Mouse (Mus musculus) forebrain, embryonic 11.5 days (tissue): ENCODE measurements around the gene Atad5. TPM values are rescaled to one million over a fixed set of nuclear protein-coding genes. Genes with fewer than 3 reads are reported as not detected.

ENCODE experiments used
- ATAC-seq: fragments of 200-750 bp; cut with Nextera tagmentation; replicated peaks from 2 replicates; pipeline ENCODE4 v1.8.0; 2017; ENCODE audit warnings: moderate TSS enrichment; ENCODE audit not compliant: low FRiP score
- DNase-seq: peaks from one replicate; pipeline ENCODE4 v3.0.0-alpha.2; 2017; ENCODE audit warnings: low spot score
- H3K27ac ChIP-seq: fragments of 300-500 bp; sonication (generic); 2 replicates; pipeline ENCODE4 v1.5.1; 2014; ENCODE audit warnings: low read depth, low read length
- H3K27me3 ChIP-seq: fragments of 300-500 bp; sonication (generic); 2 replicates; pipeline ENCODE4 v1.6.1; 2014; ENCODE audit warnings: mild to moderate bottlenecking, low read length, mixed read lengths; ENCODE audit not compliant: control insufficient read depth, insufficient read depth
- H3K36me3 ChIP-seq: fragments of 300-500 bp; sonication (generic); 2 replicates; pipeline ENCODE4 v1.6.1; 2014; ENCODE audit warnings: mild to moderate bottlenecking, low read length, moderate library complexity, mixed read lengths; ENCODE audit not compliant: control insufficient read depth, insufficient read depth
- H3K4me1 ChIP-seq: fragments of 300-500 bp; sonication (generic); replicated peaks from 2 replicates; pipeline ENCODE4 v1.6.1; 2014; ENCODE audit warnings: low read length, mixed read lengths; ENCODE audit not compliant: control insufficient read depth, insufficient read depth
- H3K4me2 ChIP-seq: fragments of 300-500 bp; sonication (generic); 2 replicates; pipeline ENCODE4 v1.6.1; 2014; ENCODE audit warnings: low read depth, mild to moderate bottlenecking, low read length, moderate library complexity, mixed read lengths; ENCODE audit not compliant: severe bottlenecking
- H3K4me3 ChIP-seq: fragments of 300-500 bp; sonication (generic); 2 replicates; pipeline ENCODE4 v1.5.1; 2014; ENCODE audit warnings: low read depth, low read length
- H3K9ac ChIP-seq: fragments of 300-500 bp; sonication (generic); 2 replicates; pipeline ENCODE4 v1.6.1; 2014; ENCODE audit warnings: low read length
- H3K9me3 ChIP-seq: fragments of 300-500 bp; sonication (generic); 2 replicates; pipeline ENCODE4 v1.6.1; 2016; ENCODE audit warnings: low read length, mixed read lengths; ENCODE audit not compliant: control insufficient read depth
- WGBS: fragments of 180-500 bp; shearing (Covaris S2); extraction: QIAGEN DNeasy Blood & Tissue Kit; methylation state at CpG from one replicate; pipeline ENCODE4 v1.1.7; 2014; 5-methylcytosine and 5-hydroxymethylcytosine counted together
- polyA plus RNA-seq: library from polyadenylated mRNA; unstranded; fragments of >200 nt; fragmentation: Nextera tagmentation; extraction: Ambion mirVana; gene quantifications from 2 replicates; pipeline ENCODE4 v1.2.1, GENCODE M21; 2014

Gene Atad5
- polyA plus RNA-seq, 1 experiment from 2014 or later: 25.7 TPM

DNA sequence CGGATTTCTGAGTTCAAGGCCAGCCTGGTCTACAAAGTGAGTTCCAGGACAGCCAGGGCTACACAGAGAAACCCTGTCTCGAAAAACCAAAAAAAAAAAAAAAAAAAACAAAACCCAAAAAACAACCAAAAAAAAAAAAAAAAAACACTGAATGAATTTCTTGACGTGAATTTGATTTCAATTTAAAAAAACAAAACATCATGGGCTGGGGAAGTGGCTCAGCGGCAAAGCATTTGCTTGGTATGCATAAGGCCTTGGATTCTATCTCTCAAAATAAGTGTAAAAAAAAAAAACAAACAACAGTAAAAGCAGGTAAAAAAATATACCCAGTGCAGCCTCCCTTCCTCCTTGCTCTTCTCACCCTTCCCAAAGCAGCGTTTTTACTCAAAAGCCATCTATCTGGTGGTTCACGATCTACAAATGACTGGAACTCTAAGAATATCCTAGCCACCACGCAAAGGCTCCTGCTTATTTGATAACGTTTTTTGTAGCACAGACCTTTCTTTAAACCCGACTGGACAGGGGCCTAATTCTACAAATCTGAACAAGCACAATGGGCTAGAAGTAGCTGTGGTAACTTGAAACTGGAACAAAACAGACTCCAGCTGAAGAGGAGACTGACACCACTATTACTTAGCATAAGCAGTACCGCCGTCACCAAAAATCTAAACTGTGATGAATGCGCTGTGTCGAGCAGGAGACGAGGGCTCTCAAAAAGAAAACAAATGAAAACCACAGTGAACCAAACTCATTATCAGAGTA lies 11.2 kb upstream of the Atad5 start:
- no peaks in the 10 kb centered on the region for H3K27me3 ChIP-seq
- no peaks in the 10 kb centered on the region for H3K36me3 ChIP-seq
- no peaks in the 10 kb centered on the region for H3K9me3 ChIP-seq
- no peak for DNase-seq
- H3K4me2 ChIP-seq: no peak overlapping the region
- no peak overlapping the region for H3K27ac ChIP-seq
- peaks cover 2% of the 10 kb centered on the region; the same call in 1 of the 2 replicates for H3K4me1 ChIP-seq
- ATAC-seq: no peak
- no peak overlapping the region for H3K4me3 ChIP-seq
- no peak overlapping the region for H3K9ac ChIP-seq
- WGBS: 77% methylated on average over 13 of the region's 14 CpGs

DNA sequence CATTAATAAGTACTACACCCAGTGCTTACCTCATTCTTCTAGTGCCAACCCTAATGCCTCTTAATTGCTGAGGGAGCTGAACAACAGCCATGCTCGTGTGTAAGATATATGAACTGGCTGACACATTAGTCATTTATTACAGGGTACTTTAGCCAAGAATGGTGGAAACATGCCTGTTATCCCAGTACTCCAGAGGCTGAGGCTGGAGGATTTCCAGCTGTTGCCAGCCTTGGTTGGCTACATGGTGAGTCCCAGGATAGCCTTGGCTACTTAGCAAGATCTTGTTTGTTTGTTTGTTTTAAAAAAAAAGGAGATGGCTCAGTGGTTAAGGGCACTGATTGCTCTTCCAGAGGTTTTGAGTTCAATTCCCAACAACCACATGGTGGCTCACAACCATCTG lies 10.4 kb upstream of the Atad5 start:
- no peaks in the 10 kb centered on the region for H3K9me3 ChIP-seq
- H3K4me1 ChIP-seq: peaks cover 2% of the 10 kb centered on the region; the same call in 1 of the 2 replicates
- H3K27me3 ChIP-seq: no peaks in the 10 kb centered on the region
- ATAC-seq: no peak
- no peak for DNase-seq
- no peak overlapping the region for H3K4me2 ChIP-seq
- 78% methylated on average over 1 of the region's 1 CpGs for WGBS
- no peaks in the 10 kb centered on the region for H3K36me3 ChIP-seq
- no peak overlapping the region for H3K4me3 ChIP-seq
- H3K9ac ChIP-seq: no peak overlapping the region
- no peak overlapping the region for H3K27ac ChIP-seq

DNA sequence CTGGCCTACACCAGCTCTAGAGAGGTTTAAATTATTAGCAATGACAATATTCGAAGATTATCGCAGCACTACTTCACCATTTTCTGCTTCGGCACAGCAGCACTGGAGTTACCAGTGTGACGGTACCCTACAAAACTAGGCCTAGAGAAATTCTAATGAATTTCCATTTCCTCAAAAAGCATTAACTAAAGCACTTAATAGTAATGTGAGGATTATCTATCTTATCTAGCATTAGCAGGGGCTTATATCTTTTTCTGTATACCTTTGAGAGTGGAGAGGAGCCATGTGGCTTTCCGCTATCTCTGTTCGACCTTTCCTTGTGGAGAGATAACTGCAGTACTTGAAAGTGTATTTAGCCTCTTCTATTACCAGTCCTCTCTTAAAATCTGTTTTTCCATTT lies 9.4 kb upstream of the Atad5 start:
- Histone ChIP-seq H3K4me3 (peak overlapping the region; percentile 88), H3K27me3 (no peaks in the 10 kb centered on the region), H3K27ac (no peak overlapping the region), H3K36me3 (no peaks in the 10 kb centered on the region), H3K4me1 (peaks cover 2% of the 10 kb centered on the region; the same call in 1 of the 2 replicates), H3K9me3 (no peaks in the 10 kb centered on the region), H3K4me2 (peak overlapping the region; percentile 56), H3K9ac (peak overlapping the region; percentile 90)
- WGBS: 67% methylated on average over 6 of the region's 6 CpGs
- ATAC-seq (no peak), DNase-seq (no peak)

DNA sequence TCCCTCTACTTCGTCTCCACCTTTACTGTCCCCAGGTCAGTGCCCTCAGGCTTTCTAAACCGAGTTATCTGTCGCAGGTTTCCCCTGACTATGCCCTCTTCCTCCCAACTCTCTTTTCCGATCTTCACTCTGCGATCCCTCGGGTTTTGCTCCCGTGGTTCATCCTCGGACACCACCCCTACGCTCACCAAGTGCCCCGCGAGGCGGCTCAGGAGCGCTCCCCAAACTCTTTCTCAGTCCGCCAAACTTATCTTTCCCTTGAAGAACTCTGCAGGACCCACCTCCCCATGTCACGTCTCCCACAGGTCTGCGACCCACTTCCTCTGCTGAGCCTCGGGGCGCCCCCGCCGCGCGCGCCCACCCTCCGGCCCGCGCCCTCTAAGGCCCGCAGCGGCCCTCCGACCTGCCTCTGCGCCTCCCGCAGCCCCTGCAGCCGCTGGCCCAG lies 8.8 kb upstream of the Atad5 start:
- H3K9ac ChIP-seq: peak overlapping the region; percentile 90
- peak overlapping the region; percentile 88 for H3K4me3 ChIP-seq
- DNase-seq (no peak), ATAC-seq (no peak; the same call in none of the 2 replicates)
- H3K27ac ChIP-seq: peak overlapping the region; percentile 82
- H3K9me3 ChIP-seq: no peaks in the 10 kb centered on the region
- WGBS: under 1% methylated on average over 32 of the region's 32 CpGs
- peak overlapping the region; percentile 56 for H3K4me2 ChIP-seq
- H3K4me1 ChIP-seq: peaks cover 2% of the 10 kb centered on the region; the same call in 1 of the 2 replicates
- H3K27me3 ChIP-seq: no peaks in the 10 kb centered on the region
- no peaks in the 10 kb centered on the region for H3K36me3 ChIP-seq

DNA sequence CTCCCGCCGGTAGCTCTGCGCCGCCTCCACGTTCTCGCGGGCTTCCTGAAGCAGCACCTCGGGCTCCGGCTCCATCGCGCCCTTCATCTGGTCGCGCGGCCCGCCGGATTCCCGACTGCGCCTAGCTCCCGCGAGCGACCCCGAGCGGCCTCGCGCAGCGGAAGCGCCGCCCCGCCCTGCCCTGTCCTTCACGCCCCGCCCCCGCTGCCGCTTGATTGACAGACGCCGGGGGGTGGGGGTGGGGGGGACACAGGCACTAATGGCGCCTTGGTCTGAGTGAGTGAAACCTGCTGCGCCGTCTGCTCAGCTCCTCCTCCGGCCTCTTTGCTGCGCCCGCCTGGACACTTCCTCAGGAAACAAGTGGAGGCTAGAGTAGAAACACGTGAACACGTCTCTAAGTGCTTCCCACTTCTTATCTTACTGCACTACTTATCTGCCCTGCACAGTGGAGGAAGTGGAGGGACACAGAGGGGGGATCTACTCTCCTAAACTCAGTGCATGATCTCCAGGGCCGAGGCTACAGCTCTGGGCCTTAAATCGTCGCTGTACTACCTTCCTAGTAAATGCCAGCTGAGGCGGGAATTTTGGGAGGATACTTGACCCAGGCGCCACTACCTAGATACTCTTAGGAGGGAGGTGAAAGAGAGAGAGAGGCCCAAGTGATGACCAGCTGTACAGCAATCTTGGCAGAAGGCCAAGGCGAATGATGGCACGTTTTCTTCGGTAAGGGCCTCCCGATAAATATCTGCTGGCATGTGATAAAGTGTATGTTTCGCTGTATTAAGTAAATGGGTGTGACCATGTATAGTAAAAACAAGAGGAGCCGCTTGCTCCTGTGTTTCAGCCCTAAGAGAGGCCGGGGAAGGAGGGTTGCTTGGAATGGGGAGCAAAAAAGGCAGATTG lies 8.1 kb upstream of the Atad5 start, which contains the start of gene Crlf3:
Crlf3 (minus strand) TSS at position 166 of the 903 bp plus-strand sequence.
- ATAC-seq (peak; percentile 97), DNase-seq (peak; percentile 98)
- no peaks in the 10 kb centered on the region for H3K36me3 ChIP-seq
- H3K9ac ChIP-seq: peak within 1 kb of the TSS; percentile 90
- no peaks in the 10 kb centered on the region for H3K9me3 ChIP-seq
- H3K4me2 ChIP-seq: peak within 1 kb of the TSS; percentile 56
- H3K27ac ChIP-seq: peak within 1 kb of the TSS; percentile 82
- 9% methylated on average over 55 of the region's 55 CpGs for WGBS
- H3K4me3 ChIP-seq: peak within 1 kb of the TSS; percentile 88
- H3K4me1 ChIP-seq: peaks cover 2% of the 10 kb centered on the region; the same call in 1 of the 2 replicates
- no peaks in the 10 kb centered on the region for H3K27me3 ChIP-seq

DNA sequence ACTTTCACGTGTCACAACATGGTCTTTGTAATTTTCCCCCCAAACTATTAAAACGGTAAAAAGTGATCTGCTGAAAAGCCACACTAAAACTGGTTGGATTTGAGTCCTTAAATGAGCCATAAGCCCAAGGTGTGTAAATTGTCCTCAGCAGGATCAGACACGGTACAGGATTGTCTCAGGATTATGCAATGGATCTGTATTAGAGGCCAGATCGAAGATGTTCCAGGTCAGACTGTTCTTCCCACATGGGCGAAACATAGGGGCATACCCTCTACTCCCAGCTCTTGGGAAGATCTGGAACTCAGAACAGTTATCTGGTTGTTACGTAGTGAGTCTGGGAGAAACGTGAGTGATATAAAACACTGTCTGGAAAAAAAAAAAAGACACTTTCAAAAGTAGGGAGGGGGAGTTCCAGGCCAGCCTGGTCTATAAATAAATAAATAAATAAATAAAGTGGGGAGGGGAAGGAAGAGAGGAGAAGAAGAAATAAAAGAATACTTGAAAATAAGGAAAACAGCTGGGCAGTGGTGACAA lies 7.3 kb upstream of the Atad5 start:
- 84% methylated on average over 7 of the region's 7 CpGs for WGBS
- DNase-seq: no peak
- H3K4me1 ChIP-seq: peaks cover 2% of the 10 kb centered on the region; the same call in 1 of the 2 replicates
- no peak for ATAC-seq
- H3K9me3 ChIP-seq: no peaks in the 10 kb centered on the region
- no peaks in the 10 kb centered on the region for H3K27me3 ChIP-seq
- H3K36me3 ChIP-seq: no peaks in the 10 kb centered on the region
- H3K27ac ChIP-seq: no peak overlapping the region
- H3K4me2 ChIP-seq: no peak overlapping the region
- no peak overlapping the region for H3K9ac ChIP-seq
- no peak overlapping the region for H3K4me3 ChIP-seq

DNA sequence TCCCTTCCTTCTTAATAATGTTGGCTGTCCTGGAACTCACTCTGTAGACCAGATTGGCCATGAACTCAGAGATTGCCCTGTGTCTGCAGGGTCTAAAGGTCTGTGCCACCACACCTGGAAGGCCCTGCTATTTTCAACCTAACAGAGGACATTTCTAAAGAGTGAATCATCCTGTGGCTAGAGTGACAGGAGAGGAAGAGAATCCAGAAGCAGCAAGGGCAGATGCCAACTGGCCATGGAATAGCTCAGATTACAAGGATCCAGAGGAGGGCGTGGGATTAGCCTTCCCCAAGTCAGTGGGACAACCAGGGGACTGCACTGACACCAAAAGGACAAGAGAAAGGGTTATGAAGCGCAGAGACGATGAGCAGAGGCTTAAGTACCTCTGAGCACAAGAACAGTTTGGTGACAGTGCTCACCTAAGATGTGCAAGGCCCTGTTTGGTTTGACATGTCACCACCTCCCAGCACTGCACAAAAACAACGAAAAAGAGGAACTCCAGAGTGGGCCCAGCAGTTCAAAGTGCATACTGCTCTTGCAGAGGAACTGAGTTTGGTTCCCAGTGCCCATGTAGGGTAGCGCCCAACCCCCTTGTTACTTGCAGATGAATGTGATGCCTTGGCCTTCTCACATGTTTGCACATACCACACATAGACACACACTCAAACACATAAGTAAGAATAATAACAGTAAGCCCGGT lies 3.7 kb upstream of the Atad5 start:
- Histone ChIP-seq H3K9me3 (no peaks in the 10 kb centered on the region), H3K4me1 (0 out of 2 replicates have a peak, but pooled peaks cover 2% of the 10 kb centered on the region), H3K27ac (no peak overlapping the region), H3K27me3 (no peaks in the 10 kb centered on the region), H3K36me3 (no peaks in the 10 kb centered on the region), H3K4me3 (no peak overlapping the region), H3K4me2 (no peak overlapping the region), H3K9ac (no peak overlapping the region)
- DNase-seq: no peak
- 83% methylated on average over 6 of the region's 6 CpGs for WGBS
- no peak for ATAC-seq

DNA sequence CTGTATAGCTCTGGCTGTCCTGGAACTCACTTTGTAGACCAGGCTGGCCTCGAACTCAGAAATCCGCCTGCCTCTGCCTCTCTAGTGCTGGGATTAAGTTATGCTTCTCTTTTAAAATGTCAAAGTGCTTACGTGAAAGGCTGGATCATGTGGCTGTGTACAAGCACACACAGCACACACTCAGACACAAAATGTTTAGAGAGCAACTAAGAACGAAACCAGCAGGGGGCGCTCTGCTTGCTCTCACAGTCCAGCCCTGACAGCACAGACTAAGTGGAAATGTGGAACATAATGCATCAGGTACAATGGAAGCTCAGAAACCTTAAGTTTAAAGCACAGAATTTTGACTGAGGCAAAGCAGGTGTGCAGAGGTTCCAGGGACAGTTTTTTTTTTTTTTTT lies 2.4 kb upstream of the Atad5 start:
- peak; percentile 93 for DNase-seq

More for the DNA sequence above, 2.4 kb upstream of the Atad5 start:
- Histone ChIP-seq H3K4me3 (no peak overlapping the region), H3K4me1 (no peaks in the 10 kb centered on the region), H3K4me2 (no peak overlapping the region), H3K9ac (no peak overlapping the region), H3K36me3 (no peaks in the 10 kb centered on the region), H3K27ac (no peak overlapping the region), H3K9me3 (no peaks in the 10 kb centered on the region), H3K27me3 (no peaks in the 10 kb centered on the region)
- 15% methylated on average over 5 of the region's 5 CpGs for WGBS
- peak; percentile 79 for ATAC-seq
